Mouse (Mus musculus) thymus, adult 2 months (tissue): ENCODE data around the gene Rbm4. TPM values are rescaled to one million over a fixed set of nuclear protein-coding genes. Genes with fewer than 3 reads are reported as not detected.

Source experiments
- DNase-seq: peaks from one replicate; pipeline ENCODE4 v3.0.0; 2021
- H3K27ac ChIP-seq: fragments of 200-500 bp; 2 replicates; pipeline ENCODE4 v1.5.1; 2012; ENCODE audit warnings: low read length, control low read depth; ENCODE audit not compliant: control insufficient read depth, insufficient read depth
- H3K27me3 ChIP-seq: fragments of 200-500 bp; 2 replicates; pipeline ENCODE4 v1.6.1; 2012; ENCODE audit warnings: mild to moderate bottlenecking, low read length, moderate library complexity, mixed read lengths; ENCODE audit not compliant: control insufficient read depth, insufficient read depth
- H3K36me3 ChIP-seq: fragments of 200-500 bp; 2 replicates; pipeline ENCODE4 v1.6.1; 2012; ENCODE audit warnings: mild to moderate bottlenecking, low read length, moderate library complexity; ENCODE audit not compliant: control insufficient read depth, insufficient read depth
- H3K4me1 ChIP-seq: fragments of 200-500 bp; replicated peaks from 2 replicates; pipeline ENCODE4 v1.6.1; 2012; ENCODE audit warnings: low read length; ENCODE audit not compliant: control insufficient read depth, insufficient read depth
- H3K4me3 ChIP-seq: fragments of 200-500 bp; 2 replicates; pipeline ENCODE4 v1.5.1; 2012; ENCODE audit warnings: mild to moderate bottlenecking, low read length, control low read depth, moderate library complexity; ENCODE audit not compliant: control insufficient read depth, insufficient read depth
- CTCF ChIP-seq: fragments of 200-500 bp; IDR thresholded peaks from 2 replicates; pipeline ENCODE4 v1.5.1; 2012; ENCODE audit warnings: mild to moderate bottlenecking, control low read depth, low read length, moderate library complexity, borderline replicate concordance; ENCODE audit not compliant: control insufficient read depth, poor library complexity, insufficient read depth; ENCODE audit errors: extremely low read depth
- POLR2A ChIP-seq: fragments of 200-500 bp; IDR thresholded peaks from 2 replicates; pipeline ENCODE4 v1.6.1; 2012; ENCODE audit warnings: mild to moderate bottlenecking, low read length, control low read depth, moderate library complexity; ENCODE audit not compliant: control insufficient read depth, poor library complexity, insufficient read depth; ENCODE audit errors: extremely low read depth
- WGBS: fragments of 180-500 bp; shearing (Covaris S2); methylation state at CpG from one replicate; pipeline ENCODE4 v1.1.7; 2018; 5-methylcytosine and 5-hydroxymethylcytosine counted together
- polyA plus RNA-seq: library from polyadenylated mRNA; depleted of rRNA; stranded (reverse); fragments of >200 nt; gene quantifications from 2 replicates; pipeline ENCODE4 v1.2.3, GENCODE M21; 2012

Rbm4 gene
- polyA plus RNA-seq, 1 experiment = 130 TPM

GRCm38 (mm10) chr19:4745057-4745456 is 48.6 kb downstream of the Rbm4 start:
- no peaks in the 10 kb centered on the region for H3K27me3 ChIP-seq
- H3K36me3 ChIP-seq = no peaks in the 10 kb centered on the region
- no peaks in the 10 kb centered on the region for H3K4me1 ChIP-seq
- no peak for TF ChIP-seq POLR2A
- TF ChIP-seq CTCF = no peak
- DNase-seq = no peak
- H3K4me3 ChIP-seq = no peak overlapping the region
- no peak overlapping the region for H3K27ac ChIP-seq
- 78% methylated on average over 9 of the region's 9 CpGs for WGBS

GRCm38 (mm10) chr19:4744026-4744425 is 49.7 kb downstream of the Rbm4 start:
- no peaks in the 10 kb centered on the region for H3K27me3 ChIP-seq
- H3K36me3 ChIP-seq = no peaks in the 10 kb centered on the region
- WGBS = 84% methylated on average over 14 of the region's 14 CpGs
- H3K27ac ChIP-seq = no peak overlapping the region
- no peak for DNase-seq
- TF ChIP-seq POLR2A (no peak), CTCF (no peak)
- no peak overlapping the region for H3K4me3 ChIP-seq
- no peaks in the 10 kb centered on the region for H3K4me1 ChIP-seq

- H3K4me3 ChIP-seq = no peak overlapping the region
- no peaks in the 10 kb centered on the region for H3K27me3 ChIP-seq
- no peaks in the 10 kb centered on the region for H3K4me1 ChIP-seq
- 49% methylated on average over 5 of the region's 5 CpGs for WGBS
- no peak for TF ChIP-seq POLR2A
- no peak for TF ChIP-seq CTCF
- no peak overlapping the region for H3K27ac ChIP-seq
- no peaks in the 10 kb centered on the region for H3K36me3 ChIP-seq
- peak; percentile 21 for DNase-seq
Measured at GRCm38 (mm10) chr19:4743524-4743923, 50.2 kb downstream of the Rbm4 start.

- no peaks in the 10 kb centered on the region for H3K4me1 ChIP-seq
- no peak overlapping the region for H3K27ac ChIP-seq
- no peak for DNase-seq
- no peaks in the 10 kb centered on the region for H3K36me3 ChIP-seq
- WGBS = 97% methylated on average over 6 of the region's 6 CpGs
- TF ChIP-seq POLR2A (no peak), CTCF (no peak)
- H3K27me3 ChIP-seq = no peaks in the 10 kb centered on the region
- no peak overlapping the region for H3K4me3 ChIP-seq
Measured at GRCm38 (mm10) chr19:4742229-4742628, 51.5 kb downstream of the Rbm4 start.

GRCm38 (mm10) chr19:4741482-4741881 is 52.2 kb downstream of the Rbm4 start:
- Histone ChIP-seq H3K36me3 (no peaks in the 10 kb centered on the region), H3K4me1 (no peaks in the 10 kb centered on the region), H3K27me3 (no peaks in the 10 kb centered on the region), H3K4me3 (no peak overlapping the region), H3K27ac (no peak overlapping the region)
- TF ChIP-seq CTCF (no peak), POLR2A (no peak)
- DNase-seq = no peak
- 93% methylated on average over 10 of the region's 10 CpGs for WGBS

- WGBS = 90% methylated on average over 5 of the region's 5 CpGs
- no peaks in the 10 kb centered on the region for H3K27me3 ChIP-seq
- no peak for DNase-seq
- H3K27ac ChIP-seq = no peak overlapping the region
- no peaks in the 10 kb centered on the region for H3K4me1 ChIP-seq
- H3K4me3 ChIP-seq = no peak overlapping the region
- TF ChIP-seq CTCF (no peak), POLR2A (no peak)
- H3K36me3 ChIP-seq = no peaks in the 10 kb centered on the region
Measured at GRCm38 (mm10) chr19:4739762-4740161, 53.9 kb downstream of the Rbm4 start.

GRCm38 (mm10) chr19:4739053-4739452 is 54.6 kb downstream of the Rbm4 start:
- Histone ChIP-seq H3K27me3 (no peaks in the 10 kb centered on the region), H3K4me1 (no peaks in the 10 kb centered on the region), H3K36me3 (no peaks in the 10 kb centered on the region), H3K4me3 (no peak overlapping the region), H3K27ac (no peak overlapping the region)
- DNase-seq = no peak
- WGBS = 97% methylated on average over 11 of the region's 11 CpGs
- TF ChIP-seq POLR2A = no peak
